Mouse (Mus musculus): Measurements from ENCODE around the gene Rnf183. TPM values are rescaled to one million over a fixed set of nuclear protein-coding genes. Genes with fewer than 3 reads are reported as not detected.
A peak's percentile ranks its signal among the peaks of the same experiment; 100 is the strongest.

The Rnf183 gene
- total RNA-seq, 2 experiments from 2014 or later = not detected

DNA sequence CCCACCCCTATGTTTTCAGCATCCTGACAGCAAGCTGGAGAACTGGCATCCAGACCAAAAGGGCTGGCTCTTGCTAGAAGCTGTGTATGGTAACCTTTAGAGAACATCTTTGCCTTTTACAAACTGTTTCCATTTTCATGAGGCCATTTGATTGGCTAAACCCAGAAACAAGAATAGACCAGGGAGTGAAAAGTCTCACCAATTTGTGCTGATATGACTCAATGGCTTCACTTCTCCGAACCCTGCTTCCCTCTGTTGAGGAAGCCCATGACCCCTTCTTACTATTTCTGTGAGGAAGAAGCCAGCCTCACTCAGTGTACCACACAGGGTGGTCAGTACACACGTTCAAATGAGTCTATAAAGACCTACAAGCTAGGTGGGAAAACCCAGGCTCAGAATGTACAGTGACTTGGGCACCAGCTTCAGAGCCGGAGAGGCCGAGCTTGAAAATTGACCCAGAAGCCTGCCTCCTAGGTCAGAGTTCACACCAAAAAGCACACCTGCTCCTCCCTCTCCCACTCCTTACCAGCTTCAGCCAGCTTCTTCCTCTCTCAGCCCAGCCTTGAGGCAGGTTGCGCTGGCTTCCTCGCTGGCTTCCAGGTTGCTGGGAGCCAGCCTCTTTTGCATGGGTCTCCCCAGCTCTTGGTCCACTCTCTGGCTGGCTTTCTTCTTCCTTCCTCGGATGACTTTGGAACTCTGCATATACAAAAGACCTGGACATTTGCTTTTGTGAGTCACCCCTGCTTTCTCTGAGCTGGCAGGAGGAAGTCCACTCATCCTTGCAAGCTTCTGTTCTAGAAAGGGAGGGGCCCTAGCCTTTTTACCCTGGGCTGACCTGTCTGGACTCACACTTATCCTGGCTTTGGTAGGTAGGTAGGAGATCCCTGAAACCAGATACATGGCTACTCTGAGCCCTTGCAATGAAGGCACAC is 847 bp downstream of the Rnf183 start:
- no peak for DNase-seq (ENCODE audit: low spot score in 2 of 2)
- intact Hi-C loops (cut with DNase I) = no loop called here

DNA sequence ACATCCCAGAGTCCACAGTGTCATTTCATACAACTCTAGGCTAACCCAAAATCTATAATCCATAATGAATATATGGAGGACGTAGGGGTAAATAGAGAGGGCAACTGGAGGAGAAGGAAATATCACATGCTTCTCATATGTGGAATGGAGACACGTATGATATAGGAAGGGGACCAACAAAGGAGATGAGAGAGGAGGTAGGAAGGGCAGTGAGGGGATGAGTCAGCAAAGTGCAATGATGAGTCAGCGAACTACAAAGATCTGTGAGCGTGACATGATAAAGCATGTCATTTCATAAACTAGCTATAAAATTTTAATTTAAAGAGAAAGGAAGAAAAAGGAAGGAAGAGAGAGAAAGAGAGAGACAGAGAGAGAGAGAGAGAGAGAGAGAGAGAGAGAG is 3.5 kb downstream of the Rnf183 start:
- DNase-seq (ENCODE audit: low spot score in 2 of 2) = no peak
- intact Hi-C loops (cut with DNase I) = no loop called here

DNA sequence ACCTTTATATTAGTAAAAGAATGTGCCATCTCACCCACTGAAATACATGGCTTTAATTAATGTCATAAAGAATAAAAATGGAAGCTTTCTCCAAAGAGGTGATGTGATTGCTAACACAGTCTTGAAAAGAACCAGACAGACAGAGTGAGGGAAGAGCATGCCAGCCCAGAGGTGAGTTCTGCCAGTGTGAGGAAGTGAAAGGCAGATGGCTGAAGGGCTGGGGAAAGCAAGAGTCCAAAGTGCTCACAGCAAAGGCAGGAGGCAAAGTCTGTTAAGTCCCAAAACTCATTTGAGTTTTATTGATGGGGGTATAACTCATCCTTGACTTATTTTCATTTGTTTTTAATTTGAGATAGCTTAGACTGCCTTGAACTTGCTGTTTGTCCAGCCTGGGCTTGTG is 4.4 kb downstream of the Rnf183 start:
- no peak for DNase-seq (ENCODE audit: low spot score in 2 of 2)
- intact Hi-C loops (cut with DNase I) = no loop called here

DNA sequence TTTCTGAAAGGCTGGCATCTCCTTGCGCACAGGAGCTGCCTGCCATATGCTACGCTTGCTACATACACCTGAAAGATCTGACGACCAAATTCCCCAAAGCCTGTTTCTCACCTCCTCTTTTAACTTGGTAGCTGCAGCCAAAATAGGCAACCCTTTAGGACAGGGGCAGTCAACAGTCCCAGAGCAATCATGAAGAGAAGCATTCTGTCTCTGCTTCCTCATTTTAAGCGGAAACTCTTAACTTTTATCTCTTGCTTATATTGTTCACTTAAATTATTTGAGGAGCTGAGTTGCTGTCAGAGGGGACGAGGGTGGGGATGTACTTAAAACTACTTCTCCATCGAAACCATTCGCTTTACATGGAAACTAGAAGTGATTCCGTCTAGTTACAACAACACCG is 5.4 kb downstream of the Rnf183 start:
- DNase-seq (ENCODE audit: low spot score in 2 of 2) = no peak
- intact Hi-C loops (cut with DNase I) = no loop called here

DNA sequence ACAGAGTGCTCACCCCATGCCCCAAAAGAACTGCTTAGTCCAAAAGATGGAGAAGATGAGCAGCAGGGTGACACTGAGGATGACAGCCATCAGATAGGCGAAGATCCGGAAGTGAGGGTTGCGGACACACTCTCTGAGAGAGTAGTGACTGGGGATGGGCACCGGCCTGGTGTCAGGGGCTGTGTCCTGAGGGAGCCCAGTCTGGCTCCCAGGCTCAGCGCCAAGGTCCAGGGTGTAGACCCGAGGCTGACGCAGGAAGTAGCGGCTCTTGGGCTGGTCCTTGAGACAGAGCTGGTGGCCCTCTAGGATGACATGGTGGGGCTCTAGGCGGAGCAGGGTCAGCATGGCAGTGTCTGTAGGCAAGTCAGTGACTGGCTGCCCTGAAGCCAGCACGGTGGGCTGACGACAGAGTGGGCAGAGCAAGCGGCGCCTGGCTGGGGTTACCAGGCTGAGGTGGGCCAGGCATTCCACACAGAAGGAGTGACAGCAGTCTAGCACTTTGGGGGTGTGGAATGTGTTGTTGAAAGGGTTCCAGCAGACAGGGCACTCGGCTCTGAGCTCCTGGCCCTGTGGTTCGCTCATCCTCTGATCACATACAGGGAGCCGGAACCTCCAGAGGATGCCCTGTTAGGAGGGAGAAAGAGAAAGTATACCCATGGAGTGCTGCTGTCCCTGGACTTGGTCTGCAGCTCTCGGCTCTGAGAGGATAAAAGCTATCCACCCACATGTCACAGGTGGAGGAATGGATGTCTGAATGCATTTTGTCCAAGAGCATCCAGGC is 6.9 kb downstream of the Rnf183 start:
- DNase-seq (ENCODE audit: low spot score in 2 of 2) = no peak
- intact Hi-C loops (cut with DNase I) = no loop called here

DNA sequence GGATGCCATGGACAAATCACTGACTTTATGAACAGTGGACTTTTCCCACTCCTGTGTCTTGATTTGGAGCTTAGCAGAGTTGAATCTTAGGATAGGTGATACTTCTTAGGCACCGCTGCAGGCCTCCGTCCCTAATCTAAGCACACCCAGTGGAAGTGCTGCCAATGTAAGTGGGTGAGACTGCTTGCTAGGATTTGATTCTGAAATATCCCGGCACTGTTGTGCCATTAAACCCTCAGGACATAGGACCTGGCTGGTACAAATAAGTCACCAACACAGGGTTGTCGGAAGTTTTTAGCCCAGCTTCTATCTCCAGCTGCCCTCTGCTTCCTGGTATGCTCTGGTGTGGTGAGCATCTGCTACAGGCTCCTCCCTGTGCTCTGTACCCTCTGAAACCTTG is 9.2 kb downstream of the Rnf183 start:
- no peak for DNase-seq (ENCODE audit: low spot score in 2 of 2)
- intact Hi-C loops (cut with DNase I) = no loop called here

DNA sequence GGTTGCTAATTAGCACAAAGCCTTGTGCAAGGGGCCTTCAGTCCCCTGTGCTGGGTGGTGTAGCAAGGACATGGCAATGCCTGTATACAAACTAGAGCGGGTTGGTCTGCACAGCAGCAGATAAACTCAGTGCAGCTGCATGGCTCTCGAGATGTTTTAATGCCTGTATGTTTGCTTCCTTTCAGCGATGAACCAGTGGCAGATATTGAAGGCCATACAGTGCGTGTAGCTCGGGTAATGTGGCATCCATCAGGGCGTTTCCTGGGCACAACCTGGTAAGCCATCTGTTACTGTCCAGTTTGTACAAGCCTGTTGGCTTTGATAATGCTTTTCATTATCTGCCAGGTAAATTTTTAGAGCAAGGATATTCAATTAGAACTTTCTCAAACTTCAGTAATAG is 16.0 kb downstream of the Rnf183 start:
- no peak for DNase-seq (ENCODE audit: low spot score in 2 of 2)
- intact Hi-C loops (cut with DNase I) = no loop called here

DNA sequence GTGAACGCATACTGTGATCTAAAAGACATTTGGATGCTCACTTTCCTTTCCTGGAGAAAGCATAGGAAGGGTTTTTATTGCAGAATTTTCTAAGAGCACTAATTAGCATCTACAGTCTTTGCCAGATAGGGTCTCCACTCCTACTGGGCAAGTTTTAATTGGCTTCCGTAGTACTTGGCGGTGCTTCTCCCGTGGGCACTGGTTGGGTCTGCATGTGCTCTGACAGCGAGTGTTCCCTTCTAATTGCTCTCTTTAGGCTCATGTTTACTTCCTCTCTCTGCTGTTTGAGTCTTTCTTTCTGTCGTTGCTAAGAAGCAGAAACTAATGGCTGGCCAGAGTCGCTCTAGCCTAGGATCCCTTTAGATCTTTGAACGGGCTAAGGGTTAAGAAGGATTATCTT is 16.6 kb downstream of the Rnf183 start:
- DNase-seq (ENCODE audit: low spot score in 2 of 2) = peak in 1 of 2 experiments; percentile 51
- intact Hi-C loops (cut with DNase I) = no loop called here

DNA sequence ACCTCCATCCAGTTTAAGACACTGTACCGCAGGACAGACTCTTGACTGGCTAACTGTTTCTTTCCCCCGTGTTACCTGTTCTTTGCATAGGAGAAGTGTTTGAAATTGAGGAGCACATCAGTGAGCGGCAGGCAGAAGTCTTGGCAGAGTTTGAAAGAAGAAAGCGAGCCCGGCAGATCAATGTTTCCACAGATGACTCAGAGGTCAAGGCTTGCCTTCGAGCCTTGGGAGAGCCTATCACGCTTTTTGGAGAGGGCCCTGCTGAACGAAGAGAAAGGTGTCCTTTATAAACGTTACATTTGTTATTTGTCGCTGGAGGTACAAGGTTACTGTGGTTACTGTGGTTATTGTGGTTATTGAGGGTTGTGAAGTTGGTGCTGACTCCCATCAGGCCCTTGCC is 23.4 kb downstream of the Rnf183 start:
- no peak for DNase-seq (ENCODE audit: low spot score in 2 of 2)
- intact Hi-C loops (cut with DNase I) = no loop called here

DNA sequence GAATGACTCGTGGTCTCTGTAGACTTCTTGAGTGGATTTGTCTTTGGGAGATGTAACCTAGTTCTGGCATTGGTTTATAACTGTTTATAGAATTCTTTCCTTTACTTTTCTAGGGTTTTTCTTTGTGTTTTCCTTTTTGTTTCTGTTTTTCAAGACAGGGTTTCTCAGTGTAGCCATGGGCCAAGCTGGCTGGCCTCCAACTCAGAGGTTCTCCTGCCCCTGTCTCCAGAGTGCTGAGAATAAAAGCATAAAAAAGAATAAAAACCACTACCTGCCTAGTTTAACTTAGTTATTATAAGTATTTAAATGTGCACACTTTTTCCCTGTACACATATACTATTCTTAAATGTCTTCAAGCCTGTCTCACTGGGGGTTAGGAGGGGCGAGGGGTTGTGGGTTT is 24.7 kb downstream of the Rnf183 start:
- no peak for DNase-seq (ENCODE audit: low spot score in 2 of 2)

DNA sequence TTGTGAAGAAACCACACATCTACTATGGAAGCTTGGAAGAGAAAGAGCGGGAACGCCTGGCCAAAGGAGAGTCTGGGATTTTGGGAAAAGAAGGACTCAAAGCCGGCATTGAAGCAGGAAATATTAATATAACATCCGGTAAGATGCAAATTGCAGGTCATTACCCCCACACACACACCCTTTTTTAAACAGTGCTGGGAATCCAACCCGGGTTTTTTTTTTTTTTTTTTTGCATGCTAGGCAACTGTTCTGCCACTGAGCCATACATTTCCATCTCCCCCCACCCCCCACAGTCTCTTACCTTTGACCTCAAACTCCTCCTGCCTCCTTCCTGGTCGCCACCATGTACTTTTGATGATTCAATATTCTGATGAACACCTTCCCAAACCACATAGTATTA is 25.4 kb downstream of the Rnf183 start:
- DNase-seq (ENCODE audit: low spot score in 2 of 2) = no peak
- intact Hi-C loops (cut with DNase I) = loop anchor here (5.0 kb wide), 2 partner anchors 47 to 63 kb away; partner anchors contain the start of genes Fkbp15, Slc31a1 and Wdr31

More for the DNA sequence above, 24.7 kb downstream of the Rnf183 start:
- intact Hi-C loops (cut with DNase I) = no loop called here

DNA sequence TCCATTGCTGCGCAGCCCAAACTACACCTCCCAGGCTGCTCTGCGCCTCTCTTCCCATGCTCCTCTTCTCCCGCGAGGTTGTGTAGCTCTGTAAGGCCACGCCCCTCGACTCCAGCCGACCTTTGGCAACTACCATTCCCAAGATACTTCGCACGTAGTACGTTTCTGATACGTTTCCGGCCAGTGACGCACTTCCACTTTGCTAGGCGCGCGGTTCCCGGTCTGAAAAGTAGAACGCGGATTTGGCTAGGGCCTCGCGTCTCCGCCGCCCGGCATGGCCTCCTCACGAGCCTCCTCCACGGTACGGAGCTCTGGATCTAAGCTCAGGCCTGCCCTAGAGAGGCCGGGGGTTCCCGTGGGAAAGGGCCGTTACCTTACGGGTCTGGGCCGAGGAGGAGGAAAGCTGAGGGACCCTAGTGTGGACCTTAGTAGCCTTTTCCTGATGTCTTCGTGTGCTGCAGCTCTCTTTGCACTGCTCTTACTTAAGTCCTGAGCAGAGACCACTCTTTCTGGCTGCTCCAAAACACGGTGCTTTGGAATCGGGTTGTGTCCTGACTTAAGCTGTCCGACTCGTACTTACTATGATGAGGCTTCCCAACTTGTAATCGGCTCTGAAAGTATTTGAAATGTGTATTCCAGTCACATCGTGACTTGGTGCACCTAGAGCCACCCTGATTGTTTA is 26.3 kb downstream of the Rnf183 start, which contains the start of the genes Cdc26 and Prpf4:
Gene Cdc26 (minus strand): TSS at position 42 of the 682 bp plus-strand sequence.
Gene Prpf4 (plus strand): TSS at position 197 of the 682 bp plus-strand sequence.
- DNase-seq (ENCODE audit: low spot score in 2 of 2) = peak; percentile 99
- intact Hi-C loops (cut with DNase I) = loop anchor here (5.0 kb wide), 2 partner anchors 46 to 64 kb away; partner anchors contain the start of genes Fkbp15, Slc31a1 and Wdr31

DNA sequence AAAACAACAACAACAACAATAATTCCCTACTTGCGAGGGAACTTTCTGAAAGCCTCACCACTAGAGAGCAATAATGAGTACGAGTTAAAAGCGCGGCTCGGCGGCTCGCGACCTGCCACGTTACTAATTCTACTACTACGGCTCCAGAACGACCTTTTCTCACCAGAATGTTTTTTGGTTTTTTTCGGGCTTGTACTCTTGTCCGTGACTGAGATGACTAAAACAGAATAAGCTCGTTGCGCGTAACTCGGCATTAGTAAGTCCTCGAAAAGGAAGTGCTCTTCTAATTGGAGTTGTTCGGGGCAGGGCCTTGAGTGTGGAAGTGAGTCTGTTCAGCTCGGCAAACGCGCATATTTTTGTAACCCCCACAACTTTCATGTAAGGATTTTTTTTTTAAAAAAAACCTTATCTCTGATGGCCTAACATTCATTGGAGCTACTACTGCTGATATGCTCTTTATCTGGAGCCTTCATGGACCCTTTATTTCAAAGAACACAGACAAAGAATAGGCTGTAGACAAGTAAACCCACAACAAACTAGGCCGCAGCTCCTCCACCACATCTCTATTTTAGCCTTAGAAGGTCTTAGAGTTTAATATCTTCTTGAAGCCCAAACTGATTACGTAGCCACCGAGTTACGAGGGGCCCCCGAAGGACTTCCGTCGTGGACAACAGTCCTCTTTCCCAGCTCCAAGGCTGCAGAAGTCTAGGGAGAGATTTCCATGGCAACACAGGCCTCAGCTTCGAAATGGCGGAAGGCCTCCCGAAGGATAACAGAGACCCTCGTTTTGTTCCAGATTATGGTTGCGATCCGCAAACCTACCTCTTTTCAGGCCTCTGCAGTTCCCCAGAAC is 27.1 kb downstream of the Rnf183 start:
- intact Hi-C loops (cut with DNase I) = loop anchor here (5.0 kb wide), 2 partner anchors 46 to 64 kb away; partner anchors contain the start of genes Fkbp15, Slc31a1 and Wdr31
- DNase-seq (ENCODE audit: low spot score in 2 of 2) = peak; percentile 44 to 47

DNA sequence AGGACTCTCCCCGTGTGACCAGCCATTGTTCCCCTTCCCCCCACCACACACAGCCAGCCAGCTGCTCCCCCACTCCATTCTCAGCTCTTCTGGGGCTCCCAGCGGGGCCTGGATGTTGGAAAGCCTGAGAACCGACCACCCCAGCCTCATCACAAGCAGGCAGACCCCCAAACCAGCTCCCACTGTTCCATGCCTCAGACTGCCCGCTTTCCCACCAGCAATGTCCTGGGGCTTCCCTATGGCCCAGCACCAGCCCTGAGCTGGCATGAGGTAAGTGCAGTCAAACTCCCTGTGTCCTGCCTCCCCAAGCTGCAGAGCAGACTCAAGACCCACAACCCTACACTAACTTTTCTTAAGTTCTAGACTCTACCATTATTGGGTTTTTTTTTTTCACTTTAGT is 28.9 kb downstream of the Rnf183 start:
- intact Hi-C loops (cut with DNase I) = loop anchor here (5.0 kb wide), 2 partner anchors 44 to 66 kb away; partner anchors contain the start of genes Fkbp15, Slc31a1 and Wdr31

DNA sequence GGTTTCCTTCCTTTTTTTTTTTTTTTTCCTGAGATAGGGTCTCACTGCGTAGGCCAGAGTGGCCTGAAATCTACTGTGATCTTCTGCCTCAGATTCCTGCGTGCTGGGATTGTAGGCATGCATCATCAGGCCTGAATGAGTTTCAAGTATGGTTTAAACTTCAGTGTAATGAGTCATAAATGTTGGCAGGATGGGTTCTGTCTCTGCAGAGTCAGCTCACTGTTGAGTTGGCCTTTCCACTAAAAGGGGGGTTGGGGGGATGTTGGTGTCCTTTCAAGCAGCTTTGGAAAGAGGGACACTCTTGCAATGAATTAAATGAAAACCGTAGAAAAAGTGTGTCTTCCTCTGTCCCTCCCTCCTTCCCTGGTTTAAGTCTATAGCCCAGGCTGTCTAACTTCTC is 36.1 kb downstream of the Rnf183 start:
- peak in 1 of 2 experiments; percentile 17 for DNase-seq (ENCODE audit: low spot score in 2 of 2)
- intact Hi-C loops (cut with DNase I) = no loop called here

More for the DNA sequence above, 28.9 kb downstream of the Rnf183 start:
- no peak for DNase-seq (ENCODE audit: low spot score in 2 of 2)

DNA sequence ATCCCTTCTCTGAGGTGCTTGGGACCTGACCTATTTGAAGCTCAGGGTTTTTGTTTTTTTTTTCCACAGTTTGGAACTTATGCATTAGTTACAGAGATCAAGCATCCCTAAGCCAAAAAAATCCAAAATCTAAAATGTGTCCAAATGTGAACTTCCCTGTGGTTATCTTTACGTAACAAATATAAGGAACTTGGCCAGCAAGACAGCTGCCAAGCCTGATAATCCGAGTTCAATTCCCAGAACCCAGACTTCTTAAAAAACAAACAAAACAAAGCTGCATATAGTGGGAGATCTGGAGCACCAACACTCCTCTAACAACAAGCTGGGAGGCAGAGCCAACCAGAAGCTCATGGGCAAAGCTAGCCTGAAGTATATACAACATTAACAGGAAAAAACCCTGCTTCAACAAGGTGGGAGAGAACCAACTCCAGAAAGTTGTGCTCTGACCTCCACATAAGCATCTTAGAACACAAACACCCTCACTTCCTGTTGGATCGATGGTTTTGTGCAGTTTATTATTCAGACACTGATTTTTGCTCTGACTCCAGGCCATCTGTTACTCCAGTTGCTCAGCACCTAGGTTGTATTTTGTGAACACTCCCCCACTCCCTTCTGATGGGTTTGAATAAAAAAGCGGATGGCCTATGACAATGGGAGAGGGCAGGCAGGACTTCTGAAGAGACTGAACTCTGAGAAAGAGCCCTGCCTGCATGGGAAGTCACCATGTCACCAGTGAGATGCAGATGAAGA is 37.3 kb downstream of the Rnf183 start:
- no peak for DNase-seq (ENCODE audit: low spot score in 2 of 2)

DNA sequence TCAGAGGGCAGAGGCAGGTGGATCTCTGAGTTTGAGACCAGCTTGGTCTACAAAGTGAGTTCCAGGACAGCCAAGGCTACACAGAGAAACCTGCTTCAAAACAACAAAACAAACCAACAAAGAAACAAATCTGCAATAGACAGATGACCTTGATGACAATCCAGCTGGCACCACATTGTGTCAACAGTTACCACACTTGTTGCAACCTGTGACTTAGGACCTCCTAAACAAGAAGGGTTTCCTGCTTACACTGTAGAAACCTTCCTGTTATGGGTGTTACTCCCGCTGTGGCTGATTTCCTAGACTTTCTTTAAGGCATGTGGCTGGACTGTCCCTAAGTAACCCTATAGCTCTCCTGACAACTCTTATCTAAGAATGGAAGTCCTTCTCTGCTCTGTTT is 39.2 kb downstream of the Rnf183 start:
- intact Hi-C loops (cut with DNase I) = no loop called here
- no peak for DNase-seq (ENCODE audit: low spot score in 2 of 2)

More for the DNA sequence above, 37.3 kb downstream of the Rnf183 start:
- intact Hi-C loops (cut with DNase I) = no loop called here

DNA sequence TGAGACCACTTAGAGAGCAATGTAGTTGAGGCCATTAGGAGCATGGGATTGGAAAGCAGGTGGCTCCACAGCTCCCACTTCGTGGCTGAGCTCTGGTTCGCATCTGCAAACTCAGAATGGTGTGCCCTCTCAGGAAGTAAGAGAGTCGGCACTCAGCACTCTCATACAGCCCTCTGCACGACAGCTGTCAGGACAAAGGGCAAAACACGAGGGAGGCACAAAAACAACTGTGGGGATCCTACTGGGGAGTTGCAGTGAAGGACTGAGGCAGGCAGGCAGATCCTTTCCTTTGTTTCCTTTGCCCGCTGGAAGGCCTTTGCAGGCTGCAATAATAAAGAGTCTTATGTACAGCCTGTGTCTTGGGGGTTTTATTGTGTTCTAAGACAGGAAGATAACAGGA is 41.6 kb downstream of the Rnf183 start:
- intact Hi-C loops (cut with DNase I) = no loop called here
- no peak for DNase-seq (ENCODE audit: low spot score in 2 of 2)
